Mouse (Mus musculus) CH12.LX (cell line): ENCODE results near the gene Cbfa2t3.

Experiments used
- CTCF ChIP-seq, 2 experiments: IDR thresholded peaks in 1 of 2; conservative IDR thresholded peaks in 1 of 2; 2 replicates each; pipeline ENCODE4 v1.5.1; 2011 to 2012; ENCODE audit warnings: low read depth in 2 of 2, low read length in 2 of 2, improper control_type of control experiment in 1 of 2, inconsistent platforms in 1 of 2, mild to moderate bottlenecking in 1 of 2, moderate library complexity in 1 of 2
- EP300 ChIP-seq: IDR thresholded peaks from 2 replicates; pipeline ENCODE4 v1.6.1; 2011; ENCODE audit warnings: low read length, improper control_type of control experiment
- KAT2A ChIP-seq: IDR thresholded peaks from 2 replicates; pipeline ENCODE4 v1.6.1; 2012; ENCODE audit warnings: low read length, improper control_type of control experiment, inconsistent platforms; ENCODE audit not compliant: insufficient replicate concordance
- POLR2A ChIP-seq: IDR thresholded peaks from 2 replicates; pipeline ENCODE4 v1.6.1; 2011; ENCODE audit warnings: low read depth, mild to moderate bottlenecking, improper control_type of control experiment, low read length
- USF1 ChIP-seq: IDR thresholded peaks from 2 replicates; pipeline ENCODE4 v1.6.1; 2014; ENCODE audit warnings: low read depth, mild to moderate bottlenecking, inconsistent platforms, low read length, improper control_type of control experiment
- ZC3H11A ChIP-seq: IDR thresholded peaks from 2 replicates; pipeline ENCODE4 v1.6.1; 2012; ENCODE audit warnings: low read depth, mild to moderate bottlenecking, inconsistent platforms, low read length, improper control_type of control experiment

DNA sequence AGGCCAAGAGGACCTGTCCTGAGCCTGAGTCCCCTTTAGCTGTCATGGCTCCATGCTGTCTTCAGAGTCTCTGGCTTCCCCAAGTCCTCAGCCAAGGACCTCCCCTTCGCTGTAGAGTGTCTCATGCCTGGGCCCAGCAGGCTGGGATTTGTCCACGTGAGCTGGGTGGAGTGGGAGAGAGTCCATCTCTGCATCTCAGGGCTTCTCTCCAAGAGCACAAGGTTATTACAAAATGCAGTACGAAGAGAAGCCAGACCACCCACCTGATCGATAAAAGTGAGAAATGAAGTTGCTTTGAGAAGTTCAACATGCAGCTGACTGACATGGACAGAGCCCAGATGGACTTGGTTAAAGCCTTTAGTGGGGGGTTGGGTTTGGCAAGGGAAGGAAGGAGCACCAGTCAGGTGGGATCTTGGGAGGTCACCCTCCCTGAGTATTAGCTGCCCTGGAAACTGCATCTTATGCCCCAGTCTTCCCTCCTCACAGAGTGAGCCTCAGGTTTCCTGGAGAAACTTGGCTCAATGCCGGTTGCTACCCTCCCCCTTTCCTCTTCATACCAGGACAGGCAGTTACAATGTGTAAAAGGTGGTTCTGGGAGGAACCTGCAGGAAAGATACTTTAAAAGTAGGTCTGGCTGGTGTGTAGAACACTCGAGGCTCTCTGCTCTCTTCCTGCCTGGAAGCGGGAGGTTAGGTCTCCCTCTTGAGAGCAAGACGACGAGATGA is 82.6 kb downstream of the Cbfa2t3 start:
- TF ChIP-seq CTCF (conservative IDR thresholded peaks at IDR 0.05 in 1 of 2, IDR thresholded peaks at IDR 0.05 in 1 of 2; ENCODE audit: low read depth in 2 of 2, low read length in 2 of 2) (no peak), KAT2A (no peak), POLR2A (no peak), EP300 (no peak), USF1 (no peak), ZC3H11A (no peak)
